ENCODE assay signal across 9 mouse cellular contexts in genomic region chr12:4905946-4906345, GRCm38 (mm10). TPM values are rescaled to one million over a fixed set of nuclear protein-coding genes. Genes with fewer than 3 reads are reported as not detected.
DNase-seq lines count a peak whose midpoint lies in the region; ATAC-seq lines count a peak whose summit lies in the region.
"Had no signal": no experiment of that assay in that cellular context is flagged by ENCODE, and none has a peak within 500 bp of the region (broad histone marks: within the 10 kb centered on the region; RNA-seq: fewer than 3 reads in every experiment).

No protein-coding gene starts in this region.

- H3K36me3 ChIP-seq in embryonic facial prominence, embryonic 14.5 days (ENCODE audit: control insufficient read depth, insufficient read depth, low read length), result no peaks in the 10 kb centered on the region
- peaks cover 13% of the 10 kb centered on the region for H3K36me3 ChIP-seq in embryonic facial prominence, embryonic 10.5 days (replicated peaks)
- H3K36me3 ChIP-seq in liver, embryonic 11.5 days (ENCODE audit: control insufficient read depth, insufficient read depth, low read length), result no peaks in the 10 kb centered on the region
- H3K36me3 ChIP-seq: embryonic facial prominence, embryonic 12.5 days had no signal

- H3K4me1 ChIP-seq in embryonic facial prominence, embryonic 14.5 days (ENCODE audit: control insufficient read depth, insufficient read depth, low read length), result no peaks in the 10 kb centered on the region
- no peaks in the 10 kb centered on the region; the same call in 1 of the 2 replicates for H3K4me1 ChIP-seq in embryonic facial prominence, embryonic 10.5 days
- H3K4me1 ChIP-seq in liver, embryonic 11.5 days (replicated peaks; ENCODE audit: control insufficient read depth, insufficient read depth, low read length), result no peaks in the 10 kb centered on the region
- H3K4me1 ChIP-seq: embryonic facial prominence, embryonic 12.5 days had no signal

- H3K4me2 ChIP-seq in embryonic facial prominence, embryonic 14.5 days (ENCODE audit: low read depth, low read length), result no peak overlapping the region
- peak overlapping the region; percentile 73 for H3K4me2 ChIP-seq in liver, embryonic 11.5 days

- no peak overlapping the region for H3K4me3 ChIP-seq in embryonic facial prominence, embryonic 14.5 days (ENCODE audit: low read depth, low read length)
- no peak overlapping the region for H3K4me3 ChIP-seq in embryonic facial prominence, embryonic 10.5 days
- peak overlapping the region; percentile 84 for H3K4me3 ChIP-seq in liver, embryonic 11.5 days (ENCODE audit: low read depth, low read length)

- H3K27ac ChIP-seq in embryonic facial prominence, embryonic 14.5 days (replicated peaks; ENCODE audit: low read depth, low read length), result no peak overlapping the region
- H3K27ac ChIP-seq in embryonic facial prominence, embryonic 10.5 days (replicated peaks), result no peak overlapping the region
- no peak overlapping the region for H3K27ac ChIP-seq in liver, embryonic 11.5 days (ENCODE audit: low read depth, low read length)
- H3K27ac ChIP-seq: embryonic facial prominence, embryonic 12.5 days had no signal

- intact Hi-C loops in left cerebral cortex, postnatal 36 days (cut with DNase I), result loop anchor here (5.0 kb wide), 1 partner anchor 64 kb away; the partner anchor contains the start of genes Fkbp1b and Wdcp

- peak; percentile 10 for DNase-seq in embryonic facial prominence, embryonic 14.5 days (ENCODE audit: low spot score)
- DNase-seq in embryonic facial prominence, embryonic 10.5 days (ENCODE audit: low spot score), result no peak
- DNase-seq in spleen, adult 12 weeks (ENCODE audit: low spot score), result peak; percentile 20
- DNase-seq in spleen, postnatal 14 days (ENCODE audit: low spot score in 2 of 2), result no peak
- no peak for DNase-seq in liver, embryonic 11.5 days (ENCODE audit: low spot score)
- no peak for DNase-seq in left cerebral cortex, postnatal 36 days (ENCODE audit: low spot score in 2 of 2)
- DNase-seq in lung, postnatal 14 days, result no peak

- 81% methylated on average over 7 of the region's 7 CpGs for WGBS in embryonic facial prominence, embryonic 14.5 days
- WGBS in embryonic facial prominence, embryonic 10.5 days, result 88% methylated on average over 7 of the region's 7 CpGs
- WGBS in liver, embryonic 11.5 days, result 61% methylated on average over 7 of the region's 7 CpGs

- H3K9ac ChIP-seq in embryonic facial prominence, embryonic 14.5 days (ENCODE audit: low read depth, low read length), result no peak overlapping the region
- H3K9ac ChIP-seq in liver, embryonic 11.5 days (ENCODE audit: low read depth, low read length), result peak overlapping the region; percentile 95

- H3K27me3 ChIP-seq in embryonic facial prominence, embryonic 14.5 days (replicated peaks; ENCODE audit: control insufficient read depth, insufficient read depth, low read length), result no peaks in the 10 kb centered on the region
- no peaks in the 10 kb centered on the region for H3K27me3 ChIP-seq in embryonic facial prominence, embryonic 10.5 days (replicated peaks; ENCODE audit: low read depth, poor library complexity, severe bottlenecking)
- no peaks in the 10 kb centered on the region for H3K27me3 ChIP-seq in liver, embryonic 11.5 days (replicated peaks; ENCODE audit: control insufficient read depth, insufficient read depth, low read length)
- H3K27me3 ChIP-seq: embryonic facial prominence, embryonic 12.5 days had no signal

- H3K9me3 ChIP-seq in embryonic facial prominence, embryonic 14.5 days (ENCODE audit: control insufficient read depth, low read length), result no peaks in the 10 kb centered on the region
- H3K9me3 ChIP-seq in embryonic facial prominence, embryonic 10.5 days, result no peaks in the 10 kb centered on the region
- H3K9me3 ChIP-seq in liver, embryonic 11.5 days (ENCODE audit: control insufficient read depth, low read length), result no peaks in the 10 kb centered on the region
- H3K9me3 ChIP-seq: embryonic facial prominence, embryonic 12.5 days had no signal

- ATAC-seq in embryonic facial prominence, embryonic 14.5 days (ENCODE audit: low read depth), result no peak
- no peak for ATAC-seq in liver, embryonic 11.5 days (replicated peaks; ENCODE audit: low FRiP score)
- ATAC-seq in inflammation-experienced regulatory T-cells, adult 6 months, result no peak

RNA-seq across cellular contexts. Expression of gene Ubxn2a, which starts 1.6 kb away (rescaled TPM):
- 20.3 and 23.3 TPM in 2 replicates for polyA plus RNA-seq in embryonic facial prominence, embryonic 14.5 days (2014; fragmentation: Nextera tagmentation; extraction: Ambion mirVana)
- 20.3 and 22.4 TPM in 2 replicates for polyA plus RNA-seq in embryonic facial prominence, embryonic 10.5 days (2016; fragmentation: Nextera tagmentation; extraction: Ambion mirVana)
- 50.9 and 57.3 TPM in 2 replicates for polyA plus RNA-seq in liver, embryonic 11.5 days (2014; fragmentation: Nextera tagmentation; extraction: Ambion mirVana)
- polyA plus RNA-seq in inflammation-experienced regulatory T-cells, adult 6 months (2017; shearing (Covaris generic)), result 10 to 100 TPM; 13.3 to 17.3 (median 14.9) TPM
- 10 to 100 TPM; 55.7 to 58.6 TPM for total RNA-seq in left cerebral cortex, postnatal 36 days (2021)

RNA-seq across cellular contexts. Expression of gene Atad2b, which starts 11.2 kb away (rescaled TPM):
- 13.6 and 14.7 TPM in 2 replicates for polyA plus RNA-seq in embryonic facial prominence, embryonic 14.5 days (2014; fragmentation: Nextera tagmentation; extraction: Ambion mirVana)
- 14.8 TPM in 2 replicates for polyA plus RNA-seq in embryonic facial prominence, embryonic 10.5 days (2016; fragmentation: Nextera tagmentation; extraction: Ambion mirVana)
- polyA plus RNA-seq in liver, embryonic 11.5 days (2014; fragmentation: Nextera tagmentation; extraction: Ambion mirVana), result 11.8 and 12.8 TPM in 2 replicates
- 10 to 100 TPM; 10.8 to 18.6 (median 13.7) TPM for polyA plus RNA-seq in inflammation-experienced regulatory T-cells, adult 6 months (2017; shearing (Covaris generic))
- total RNA-seq in left cerebral cortex, postnatal 36 days (2021), result 10 to 100 TPM; 26.5 to 34.2 TPM

RNA-seq across cellular contexts. Expression of gene Mfsd2b, which starts 31.8 kb away (rescaled TPM):
- 0.70 and 0.87 TPM in 2 replicates for polyA plus RNA-seq in embryonic facial prominence, embryonic 14.5 days (2014; fragmentation: Nextera tagmentation; extraction: Ambion mirVana)
- polyA plus RNA-seq in embryonic facial prominence, embryonic 10.5 days (2016; fragmentation: Nextera tagmentation; extraction: Ambion mirVana), result 2.9 and 4.3 TPM in 2 replicates
- 117 and 122 TPM in 2 replicates for polyA plus RNA-seq in liver, embryonic 11.5 days (2014; fragmentation: Nextera tagmentation; extraction: Ambion mirVana)
- under 1 TPM; 0.39 to 0.69 (median 0.68) TPM for polyA plus RNA-seq in inflammation-experienced regulatory T-cells, adult 6 months (2017; shearing (Covaris generic))
- 1 to 10 TPM in 1 of 2 experiments, under 1 TPM in 1; 0.54 to 1.1 TPM for total RNA-seq in left cerebral cortex, postnatal 36 days (2021)

Comparison
In these comparisons a context has a peak if more than half of its experiments do, and no peak if none do; other contexts are left out.
1. DNase-seq: peak in embryonic facial prominence, embryonic 14.5 days (single experiment) and spleen, adult 12 weeks (single experiment); none in embryonic facial prominence, embryonic 10.5 days (single experiment), spleen, postnatal 14 days (0 of 2), liver, embryonic 11.5 days (single experiment), left cerebral cortex, postnatal 36 days (0 of 2) and lung, postnatal 14 days (single experiment).
2. RNA of gene Mfsd2b, which starts 31.8 kb away (polyA plus RNA-seq): 117 to 122 TPM in liver, embryonic 11.5 days; 2.9 to 4.3 TPM in embryonic facial prominence, embryonic 10.5 days, 0.70 to 0.87 TPM in embryonic facial prominence, embryonic 14.5 days and 0.39 to 0.69 TPM in inflammation-experienced regulatory T-cells, adult 6 months; every median in the first group is over 10 times any median in the second.